ENCODE assay signal across 32 mouse cellular contexts in genomic region chr7:42749836-42750235, GRCm38 (mm10). TPM values are rescaled to one million over a fixed set of nuclear protein-coding genes. Genes with fewer than 3 reads are reported as not detected.
DNase-seq lines count a peak whose midpoint lies in the region; ATAC-seq and TF ChIP-seq lines count a peak whose summit lies in the region.
"Had no signal": no experiment of that assay in that cellular context is flagged by ENCODE, and none has a peak within 500 bp of the region (broad histone marks: within the 10 kb centered on the region; RNA-seq: fewer than 3 reads in every experiment).

No protein-coding gene starts in this region.

- no peak for DNase-seq in testis, postnatal 10 days (ENCODE audit: low spot score)
- DNase-seq in ES-CJ7 (ENCODE audit: low read depth, low spot score) (peak; percentile 91), WW6 (ENCODE audit: low read depth, low spot score) (peak; percentile 65)
- no peak for DNase-seq in kidney, adult 18-20 months
- DNase-seq in hindbrain, embryonic 11.5 days (ENCODE audit: low spot score) = no peak
- no peak for DNase-seq in c-Kit-positive CD71-positive TER-119-positive erythroid progenitor cells, embryonic 14.5 days (ENCODE audit: low spot score)
- DNase-seq: adrenal gland, adult 8-10 months; adrenal gland, postnatal 25 days; cerebellum, adult 18-20 months; cerebellum, adult 9-10 months; cerebellum, postnatal 14 days; forebrain, postnatal 0 days; gastrocnemius, adult 2 months; gastrocnemius, postnatal 25 days; heart, adult 18-20 months; kidney, adult 11 months had no signal

- H3K36me3 ChIP-seq in testis, adult 2 months (ENCODE audit: control insufficient read depth, insufficient read depth, low read length) = no peaks in the 10 kb centered on the region
- no peaks in the 10 kb centered on the region for H3K36me3 ChIP-seq in hindbrain, embryonic 11.5 days (ENCODE audit: control insufficient read depth, insufficient read depth, low read length)
- H3K36me3 ChIP-seq: embryonic facial prominence, embryonic 12.5 days; embryonic facial prominence, embryonic 15.5 days; hindbrain, embryonic 13.5 days; intestine, embryonic 15.5 days had no signal

- no peak overlapping the region for H3K27ac ChIP-seq in testis, adult 2 months (ENCODE audit: control insufficient read depth, insufficient read depth, low read depth, low read length)
- H3K27ac ChIP-seq in hindbrain, embryonic 11.5 days (ENCODE audit: low read depth, low read length) = no peak overlapping the region
- H3K27ac ChIP-seq: embryonic facial prominence, embryonic 12.5 days; embryonic facial prominence, embryonic 15.5 days; gastrocnemius, adult 2 months; hindbrain, embryonic 13.5 days; intestine, embryonic 15.5 days had no signal

- H3K27me3 ChIP-seq in testis, adult 2 months (ENCODE audit: control insufficient read depth, insufficient read depth, low read length) = no peaks in the 10 kb centered on the region
- no peaks in the 10 kb centered on the region for H3K27me3 ChIP-seq in hindbrain, embryonic 11.5 days (ENCODE audit: control insufficient read depth, insufficient read depth, low read length)
- H3K27me3 ChIP-seq: embryonic facial prominence, embryonic 12.5 days; embryonic facial prominence, embryonic 15.5 days; hindbrain, embryonic 13.5 days; intestine, embryonic 15.5 days had no signal

- WGBS in hindbrain, embryonic 11.5 days = 53% methylated on average over 20 of the region's 20 CpGs

- no peak overlapping the region for H3K9ac ChIP-seq in hindbrain, embryonic 11.5 days (ENCODE audit: low read depth, low read length)
- H3K9ac ChIP-seq: embryonic facial prominence, embryonic 12.5 days; embryonic facial prominence, embryonic 15.5 days; forebrain, postnatal 0 days; hindbrain, embryonic 13.5 days; intestine, embryonic 15.5 days had no signal

- no peak overlapping the region for H3K4me2 ChIP-seq in hindbrain, embryonic 11.5 days (replicated peaks; ENCODE audit: low read depth, low read length)
- H3K4me2 ChIP-seq: embryonic facial prominence, embryonic 12.5 days; embryonic facial prominence, embryonic 15.5 days; hindbrain, embryonic 13.5 days; intestine, embryonic 15.5 days had no signal

- TF ChIP-seq POLR2A in testis, adult 2 months (IDR thresholded peaks at IDR 0.05; ENCODE audit: control insufficient read depth, low read depth, low read length) = no peak

- ATAC-seq in hindbrain, embryonic 11.5 days (ENCODE audit: low FRiP score) = no peak
- ATAC-seq: activated CD4-positive, CD25-positive, alpha-beta regulatory T cell, adult 4 months; CD4-positive, CD25-positive, alpha-beta regulatory T cell, adult 4 months; forebrain, embryonic 14.5 days; forebrain, postnatal 0 days; hindbrain, embryonic 16.5 days; intestine, embryonic 15.5 days had no signal

- TF ChIP-seq CTCF in testis, adult 2 months (IDR thresholded peaks at IDR 0.05; ENCODE audit: control insufficient read depth, insufficient read depth, insufficient replicate concordance, low read depth, low read length) = no peak

- H3K4me3 ChIP-seq in testis, adult 2 months (ENCODE audit: control insufficient read depth, low read depth, low read length) = peak overlapping the region; percentile 83
- H3K4me3 ChIP-seq in hindbrain, embryonic 11.5 days (ENCODE audit: low read depth, low read length) = no peak overlapping the region
- H3K4me3 ChIP-seq: embryonic facial prominence, embryonic 12.5 days; embryonic facial prominence, embryonic 15.5 days; gastrocnemius, adult 2 months; hindbrain, embryonic 13.5 days; intestine, embryonic 15.5 days had no signal

- peaks cover 2% of the 10 kb centered on the region; the same call in 1 of the 2 replicates for H3K4me1 ChIP-seq in testis, adult 2 months (ENCODE audit: control insufficient read depth, insufficient read depth, low read length)
- no peaks in the 10 kb centered on the region for H3K4me1 ChIP-seq in hindbrain, embryonic 11.5 days (replicated peaks; ENCODE audit: control insufficient read depth, insufficient read depth, low read length)
- H3K4me1 ChIP-seq: embryonic facial prominence, embryonic 12.5 days; embryonic facial prominence, embryonic 15.5 days; hindbrain, embryonic 13.5 days; intestine, embryonic 15.5 days had no signal

- peaks cover 4% of the 10 kb centered on the region for H3K9me3 ChIP-seq in hindbrain, embryonic 11.5 days (ENCODE audit: control insufficient read depth, low read length)
- H3K9me3 ChIP-seq: embryonic facial prominence, embryonic 15.5 days; intestine, embryonic 15.5 days had no signal

RNA-seq across cellular contexts. Expression of gene Gm17067, which starts 23.0 kb away (rescaled TPM):
- polyA plus RNA-seq in testis, adult 2 months (2012; rRNA removed) = 1.4 TPM in 2 replicates
- polyA plus RNA-seq in hindbrain, embryonic 11.5 days (2014; fragmentation: Nextera tagmentation; extraction: Ambion mirVana) = not detected in 2 replicates
- polyA plus RNA-seq: activated CD4-positive, CD25-positive, alpha-beta regulatory T cell, adult 4 months; brain, embryonic 14.5 days; CD4-positive, CD25-positive, alpha-beta regulatory T cell, adult 4 months; embryonic facial prominence, embryonic 12.5 days; embryonic facial prominence, embryonic 15.5 days; forebrain, embryonic 11.5 days; forebrain, embryonic 14.5 days; forebrain, postnatal 0 days; frontal cortex, adult 2 months; gonadal fat pad, adult 2 months; heart, embryonic 14.5 days; heart, postnatal 0 days; hindbrain, embryonic 13.5 days; hindbrain, embryonic 16.5 days; intestine, embryonic 15.5 days had no signal

RNA-seq across cellular contexts. Expression of gene Vmn2r62, which starts 43.5 kb away (rescaled TPM):
- 0.04 TPM in 1 of 2 replicates, not detected in the other for polyA plus RNA-seq in testis, adult 2 months (2012; rRNA removed)
- polyA plus RNA-seq in hindbrain, embryonic 11.5 days (2014; fragmentation: Nextera tagmentation; extraction: Ambion mirVana) = not detected in 2 replicates
- polyA plus RNA-seq: activated CD4-positive, CD25-positive, alpha-beta regulatory T cell, adult 4 months; brain, embryonic 14.5 days; C2C12; CD4-positive, CD25-positive, alpha-beta regulatory T cell, adult 4 months; embryonic facial prominence, embryonic 12.5 days; embryonic facial prominence, embryonic 15.5 days; forebrain, embryonic 11.5 days; forebrain, embryonic 14.5 days; forebrain, postnatal 0 days; frontal cortex, adult 2 months; gonadal fat pad, adult 2 months; heart, embryonic 14.5 days; heart, postnatal 0 days; hindbrain, embryonic 13.5 days; hindbrain, embryonic 16.5 days; intestine, embryonic 15.5 days had no signal

RNA-seq across cellular contexts. Expression of gene Zfp975, which starts 57.3 kb away (rescaled TPM):
- 0.32 and 0.75 TPM in 2 replicates for polyA plus RNA-seq in testis, adult 2 months (2012; rRNA removed)
- polyA plus RNA-seq in hindbrain, embryonic 11.5 days (2014; fragmentation: Nextera tagmentation; extraction: Ambion mirVana) = 8.5 and 8.9 TPM in 2 replicates

Comparison
In these comparisons a context has a peak if more than half of its experiments do, and no peak if none do; other contexts are left out.
1. DNase-seq: peak in ES-CJ7 (single experiment) and WW6 (single experiment); none in testis, postnatal 10 days (single experiment), kidney, adult 18-20 months (single experiment), hindbrain, embryonic 11.5 days (single experiment) and c-Kit-positive CD71-positive TER-119-positive erythroid progenitor cells, embryonic 14.5 days (single experiment).